Mouse (Mus musculus): ENCODE data around the gene Cdh4. TPM values are rescaled to one million over a fixed set of nuclear protein-coding genes. Genes with fewer than 3 reads are reported as not detected.

Cdh4 gene
- total RNA-seq, 2 experiments from 2014 or later = 4.5 to 7.7 TPM

GRCm38 (mm10) chr2:179774440-179775110 lies 332.3 kb downstream of the Cdh4 start:
- DNase-seq (ENCODE audit: low spot score in 2 of 2) = no peak

- DNase-seq (ENCODE audit: low spot score in 2 of 2) = no peak
Observed at GRCm38 (mm10) chr2:179775999-179776705, 333.9 kb downstream of the Cdh4 start.

DNA sequence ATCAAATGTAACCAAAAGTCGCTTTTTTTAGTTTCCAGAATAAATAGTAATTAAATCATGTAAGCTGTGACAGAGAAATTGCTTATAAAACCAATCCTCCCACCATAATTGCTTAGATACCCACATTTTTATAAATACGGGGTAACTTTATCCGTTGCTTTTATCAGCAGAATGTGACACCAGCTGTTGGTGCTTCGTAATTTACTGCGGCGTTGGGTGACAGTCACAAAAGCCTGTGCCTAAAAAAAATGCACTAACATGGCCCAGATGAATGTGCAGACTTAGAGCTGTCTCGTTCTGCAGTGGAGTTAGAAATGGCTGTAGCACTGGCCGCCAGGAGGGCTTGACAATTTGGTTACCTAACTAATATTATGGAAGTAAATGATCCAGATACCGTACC lies 337.0 kb downstream of the Cdh4 start:
- DNase-seq (ENCODE audit: low spot score in 2 of 2) = no peak

DNA sequence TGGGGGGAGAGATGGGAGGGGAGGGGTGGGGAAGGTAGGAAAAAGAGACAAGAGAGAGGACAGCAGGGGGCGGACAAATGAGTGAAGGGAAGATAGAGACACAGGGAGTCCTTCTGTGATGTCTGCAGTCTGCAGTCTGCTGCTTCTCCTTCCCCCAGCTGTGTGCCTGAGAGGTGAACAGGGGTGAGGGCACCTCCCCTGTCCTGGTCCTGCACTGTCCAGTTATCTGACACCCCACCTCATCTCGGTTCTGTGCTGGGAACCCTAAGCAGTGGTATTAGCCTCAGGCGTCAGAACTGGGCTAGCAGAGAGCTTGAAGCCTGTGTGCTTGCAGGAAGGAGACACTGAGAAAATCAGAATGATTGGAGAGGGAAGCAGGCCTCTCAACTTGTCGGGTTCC lies 338.7 kb downstream of the Cdh4 start:
- no peak for DNase-seq (ENCODE audit: low spot score in 2 of 2)

- no peak for DNase-seq (ENCODE audit: low spot score in 2 of 2)
Observed at GRCm38 (mm10) chr2:179787256-179787655, 345.0 kb downstream of the Cdh4 start.

DNA sequence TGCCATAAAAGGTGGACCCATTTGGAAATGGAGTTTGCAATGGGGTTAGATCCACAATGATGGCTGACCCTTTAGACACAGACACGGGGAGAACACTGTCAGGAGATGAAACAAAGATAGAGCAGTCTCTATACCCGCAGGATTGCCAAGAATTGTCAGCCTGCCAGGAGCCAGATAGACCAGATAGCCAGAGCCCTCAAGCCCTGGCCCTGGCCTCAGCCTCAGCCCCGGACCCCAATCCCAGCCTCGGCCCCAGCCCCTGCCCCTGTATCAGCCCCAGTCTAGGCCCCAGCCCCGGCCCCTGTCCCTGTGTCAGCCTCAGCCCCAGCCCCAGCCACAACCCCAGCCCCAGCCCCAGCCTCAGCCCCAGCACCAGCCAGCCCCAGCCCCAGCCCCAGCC lies 345.6 kb downstream of the Cdh4 start:
- no peak for DNase-seq (ENCODE audit: low spot score in 2 of 2)

GRCm38 (mm10) chr2:179790684-179791083 lies 348.5 kb downstream of the Cdh4 start:
- DNase-seq (ENCODE audit: low spot score in 2 of 2) = no peak

GRCm38 (mm10) chr2:179792426-179793133 lies 350.3 kb downstream of the Cdh4 start:
- DNase-seq (ENCODE audit: low spot score in 2 of 2) = no peak

- DNase-seq (ENCODE audit: low spot score in 2 of 2) = no peak
Observed at GRCm38 (mm10) chr2:179794354-179794753, 352.1 kb downstream of the Cdh4 start.

DNA sequence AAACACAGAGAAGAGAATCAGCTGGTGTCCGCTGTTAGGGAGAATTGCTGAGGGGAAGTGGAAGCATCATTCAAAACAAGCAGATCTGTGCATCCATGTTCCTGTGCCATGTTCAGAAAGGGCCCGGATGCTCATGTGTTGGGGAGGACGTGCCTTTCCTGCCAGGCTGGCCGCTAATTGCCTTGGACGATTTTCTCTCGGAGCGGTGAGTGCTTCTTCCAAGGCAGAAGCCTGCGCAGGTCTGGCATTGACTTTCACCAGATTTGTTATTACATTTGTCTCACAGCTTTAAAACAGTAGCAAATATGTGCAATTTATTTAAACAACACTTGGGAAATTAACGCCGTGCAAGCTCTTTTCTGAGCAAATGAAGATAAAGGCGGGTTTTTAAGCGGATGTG lies 353.2 kb downstream of the Cdh4 start:
- DNase-seq (ENCODE audit: low spot score in 2 of 2) = no peak

- no peak for DNase-seq (ENCODE audit: low spot score in 2 of 2)
Observed at GRCm38 (mm10) chr2:179799906-179800532, 357.8 kb downstream of the Cdh4 start.

DNA sequence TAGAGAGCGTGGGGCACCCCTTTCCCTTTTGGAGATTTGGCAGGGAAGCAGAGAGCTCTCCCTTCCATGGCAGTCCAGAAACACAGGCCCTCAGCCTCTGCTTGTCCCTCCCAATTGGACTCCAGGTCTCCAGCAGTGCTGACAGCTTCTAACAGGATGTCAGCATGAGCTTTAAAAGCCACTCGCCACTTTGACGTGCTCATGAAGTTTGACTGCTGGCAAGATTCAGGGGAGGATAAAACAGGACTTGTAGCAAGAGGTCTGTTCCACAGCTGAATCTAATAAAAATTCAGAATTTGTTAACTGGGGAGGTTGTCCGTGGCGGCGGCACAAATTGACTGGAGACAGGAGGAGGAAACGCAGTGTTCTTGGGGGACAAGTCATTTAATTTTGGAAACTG lies 358.8 kb downstream of the Cdh4 start:
- DNase-seq (ENCODE audit: low spot score in 2 of 2) = no peak

- DNase-seq (ENCODE audit: low spot score in 2 of 2) = no peak
Observed at GRCm38 (mm10) chr2:179802411-179802810, 360.2 kb downstream of the Cdh4 start.

DNA sequence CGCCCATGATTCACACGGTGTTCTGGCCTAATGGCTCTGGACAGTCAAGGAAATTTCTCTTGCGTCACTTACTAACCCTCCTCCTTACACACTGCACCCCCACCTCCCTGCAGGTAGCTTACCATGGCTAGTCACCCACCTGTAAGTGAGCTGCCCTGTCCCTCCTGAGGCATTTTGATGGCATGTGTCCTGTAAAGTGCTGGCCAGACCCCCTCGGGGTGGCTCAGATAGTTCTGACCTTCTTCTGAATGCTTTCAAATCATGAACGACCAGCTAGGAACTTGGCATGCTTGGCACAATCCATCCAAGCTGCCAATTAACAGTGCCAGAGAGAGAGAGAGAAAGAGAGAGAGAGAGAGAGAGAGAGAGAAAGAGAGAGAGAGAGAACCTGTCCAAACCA lies 368.9 kb downstream of the Cdh4 start:
- no peak for DNase-seq (ENCODE audit: low spot score in 2 of 2)

DNA sequence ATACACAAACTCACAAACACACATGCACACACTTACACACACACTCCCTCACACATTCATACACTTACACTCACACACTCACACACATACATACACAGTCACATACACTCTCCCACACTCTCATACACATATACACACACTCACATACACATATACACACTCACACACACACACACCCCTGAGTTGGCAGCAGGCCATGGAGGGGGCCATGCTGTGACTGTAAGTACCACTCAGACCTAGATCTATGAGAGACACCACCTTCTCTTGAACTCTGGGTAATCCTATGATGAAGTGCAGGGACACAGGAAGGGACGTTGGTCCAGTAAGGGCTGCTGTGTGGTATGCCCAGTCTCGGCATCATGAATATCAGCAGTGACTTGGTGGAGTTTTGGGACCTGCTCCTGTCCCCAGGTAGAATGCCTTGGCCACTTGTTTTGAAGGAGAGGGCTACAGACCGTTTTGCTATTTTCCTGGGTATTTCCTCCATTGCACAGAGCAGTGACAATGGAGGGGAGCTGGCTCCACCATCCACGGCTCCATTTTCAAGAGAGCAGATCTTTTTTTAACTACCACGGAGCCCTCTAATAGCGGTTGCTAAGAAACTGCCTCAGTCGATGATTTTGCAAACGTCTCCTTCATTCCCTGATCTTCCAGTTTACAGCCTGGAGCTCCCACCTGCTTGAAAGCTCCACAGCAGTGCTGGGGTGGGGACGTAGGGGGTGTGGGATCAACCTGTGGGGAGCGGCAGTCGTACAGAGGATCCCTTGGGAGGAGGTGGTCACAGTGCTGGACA lies 371.0 kb downstream of the Cdh4 start:
- DNase-seq (ENCODE audit: low spot score in 2 of 2) = no peak

- DNase-seq (ENCODE audit: low spot score in 2 of 2) = no peak
Observed at GRCm38 (mm10) chr2:179824776-179825326, 382.6 kb downstream of the Cdh4 start.

- no peak for DNase-seq (ENCODE audit: low spot score in 2 of 2)
Observed at GRCm38 (mm10) chr2:179828968-179829367, 386.7 kb downstream of the Cdh4 start.

- DNase-seq (ENCODE audit: low spot score in 2 of 2) = no peak
Observed at GRCm38 (mm10) chr2:179829972-179830371, 387.7 kb downstream of the Cdh4 start.

GRCm38 (mm10) chr2:179834892-179835291 lies 392.7 kb downstream of the Cdh4 start:
- DNase-seq (ENCODE audit: low spot score in 2 of 2) = no peak

DNA sequence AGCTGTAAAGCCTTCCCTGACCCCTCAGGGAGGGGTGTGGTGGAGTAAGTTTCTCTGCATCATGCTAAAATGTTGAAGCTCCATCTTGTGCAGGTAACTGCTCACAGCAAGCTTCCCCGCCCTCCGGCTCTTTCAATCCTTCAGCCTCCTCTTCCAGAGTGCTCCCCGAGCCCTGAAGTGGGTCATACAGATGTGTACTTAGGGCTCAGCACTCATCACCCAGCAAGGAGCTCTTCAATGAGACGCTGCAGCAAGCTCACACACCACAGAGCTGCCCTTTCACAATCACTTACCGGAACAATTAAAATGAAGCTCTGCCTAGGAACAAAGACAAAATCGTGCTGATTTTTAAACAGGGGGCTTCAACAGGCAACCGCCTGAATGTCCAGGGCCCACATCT lies 393.3 kb downstream of the Cdh4 start:
- no peak for DNase-seq (ENCODE audit: low spot score in 2 of 2)

GRCm38 (mm10) chr2:179837186-179837585 lies 395.0 kb downstream of the Cdh4 start:
- no peak for DNase-seq (ENCODE audit: low spot score in 2 of 2)
